Mouse (Mus musculus): ENCODE measurements around the gene Gm10447. TPM values are rescaled to one million over a fixed set of nuclear protein-coding genes. Genes with fewer than 3 reads are reported as not detected.

Gm10447 gene
- total and polyA plus RNA-seq, 3 experiments: not detected

- no peak overlapping the region for H3K4me3 ChIP-seq (ENCODE audit: low read depth, low read length)
- no peak for DNase-seq (ENCODE audit: low spot score)
- no peak for ATAC-seq (ENCODE audit: extremely low read depth, insufficient number of reproducible peaks, low FRiP score, poor library complexity, severe bottlenecking)
- peaks cover 8% of the 10 kb centered on the region for H3K9me3 ChIP-seq (replicated peaks)
- peaks cover 63% of the 10 kb centered on the region for H3K27me3 ChIP-seq (ENCODE audit: insufficient read depth, low read length)
- peaks cover 27% of the 10 kb centered on the region for H3K4me1 ChIP-seq (ENCODE audit: insufficient read depth, low read depth, low read length)
- no peak for TF ChIP-seq POLR2AphosphoS5 (IDR thresholded peaks at IDR 0.05; ENCODE audit: insufficient replicate concordance, low read depth, low read length)
- TF ChIP-seq TAL1 (conservative IDR thresholded peaks at IDR 0.05; ENCODE audit: low read depth, low read length): no peak
- no peak for TF ChIP-seq GATA1 (IDR thresholded peaks at IDR 0.05; ENCODE audit: borderline replicate concordance, low read length)
- no peak for TF ChIP-seq GATA2 (IDR thresholded peaks at IDR 0.05; ENCODE audit: borderline replicate concordance, low read depth, low read length)
- no peak for TF ChIP-seq CTCF (IDR thresholded peaks at IDR 0.05; ENCODE audit: low read depth, low read length)
- no peaks in the 10 kb centered on the region for H3K36me3 ChIP-seq (replicated peaks)
These were observed 2.1 kb upstream of the Gm10447 start for GRCm38 (mm10) chr11:53458996-53459395.

GRCm38 (mm10) chr11:53457372-53457954, 553 bp upstream of the Gm10447 start:
- no peak for DNase-seq (ENCODE audit: low spot score)
- Histone ChIP-seq H3K9me3 (replicated peaks) (no peaks in the 10 kb centered on the region; the same call in 1 of the 2 replicates), H3K4me3 (ENCODE audit: low read depth, low read length) (peak overlapping the region; percentile 65), H3K36me3 (replicated peaks) (no peaks in the 10 kb centered on the region), H3K27me3 (ENCODE audit: insufficient read depth, low read length) (peaks cover 64% of the 10 kb centered on the region), H3K4me1 (ENCODE audit: insufficient read depth, low read depth, low read length) (peaks cover 23% of the 10 kb centered on the region)
- no peak for ATAC-seq (ENCODE audit: extremely low read depth, insufficient number of reproducible peaks, low FRiP score, poor library complexity, severe bottlenecking)
- TF ChIP-seq GATA2 (IDR thresholded peaks at IDR 0.05; ENCODE audit: borderline replicate concordance, low read depth, low read length): no peak
- no peak for TF ChIP-seq CTCF (IDR thresholded peaks at IDR 0.05; ENCODE audit: low read depth, low read length)
- no peak for TF ChIP-seq TAL1 (conservative IDR thresholded peaks at IDR 0.05; ENCODE audit: low read depth, low read length)
- TF ChIP-seq GATA1 (IDR thresholded peaks at IDR 0.05; ENCODE audit: borderline replicate concordance, low read length): no peak
- TF ChIP-seq POLR2AphosphoS5 (IDR thresholded peaks at IDR 0.05; ENCODE audit: insufficient replicate concordance, low read depth, low read length): no peak

- Histone ChIP-seq H3K9me3 (replicated peaks) (no peaks in the 10 kb centered on the region; the same call in 1 of the 2 replicates), H3K27me3 (ENCODE audit: insufficient read depth, low read length) (peaks cover 79% of the 10 kb centered on the region), H3K4me1 (ENCODE audit: insufficient read depth, low read depth, low read length) (peaks cover 13% of the 10 kb centered on the region), H3K4me3 (ENCODE audit: low read depth, low read length) (no peak overlapping the region), H3K36me3 (replicated peaks) (no peaks in the 10 kb centered on the region)
- ATAC-seq (ENCODE audit: extremely low read depth, insufficient number of reproducible peaks, low FRiP score, poor library complexity, severe bottlenecking) (no peak), DNase-seq (ENCODE audit: low spot score) (no peak)
- TF ChIP-seq CTCF (IDR thresholded peaks at IDR 0.05; ENCODE audit: low read depth, low read length) (no peak), POLR2AphosphoS5 (IDR thresholded peaks at IDR 0.05; ENCODE audit: insufficient replicate concordance, low read depth, low read length) (no peak), GATA1 (IDR thresholded peaks at IDR 0.05; ENCODE audit: borderline replicate concordance, low read length) (no peak), GATA2 (IDR thresholded peaks at IDR 0.05; ENCODE audit: borderline replicate concordance, low read depth, low read length) (no peak), TAL1 (conservative IDR thresholded peaks at IDR 0.05; ENCODE audit: low read depth, low read length) (no peak)
These were observed 3.9 kb downstream of the Gm10447 start for GRCm38 (mm10) chr11:53453031-53453430.

- peaks cover 12% of the 10 kb centered on the region for H3K4me1 ChIP-seq (ENCODE audit: insufficient read depth, low read depth, low read length)
- peaks cover 73% of the 10 kb centered on the region for H3K27me3 ChIP-seq (ENCODE audit: insufficient read depth, low read length)
- no peak overlapping the region for H3K4me3 ChIP-seq (ENCODE audit: low read depth, low read length)
- ATAC-seq (ENCODE audit: extremely low read depth, insufficient number of reproducible peaks, low FRiP score, poor library complexity, severe bottlenecking): no peak
- DNase-seq (ENCODE audit: low spot score): no peak
- H3K36me3 ChIP-seq (replicated peaks): no peaks in the 10 kb centered on the region
- no peaks in the 10 kb centered on the region; the same call in 1 of the 2 replicates for H3K9me3 ChIP-seq (replicated peaks)
- no peak for TF ChIP-seq GATA2 (IDR thresholded peaks at IDR 0.05; ENCODE audit: borderline replicate concordance, low read depth, low read length)
- TF ChIP-seq POLR2AphosphoS5 (IDR thresholded peaks at IDR 0.05; ENCODE audit: insufficient replicate concordance, low read depth, low read length): no peak
- TF ChIP-seq CTCF (IDR thresholded peaks at IDR 0.05; ENCODE audit: low read depth, low read length): no peak
- no peak for TF ChIP-seq GATA1 (IDR thresholded peaks at IDR 0.05; ENCODE audit: borderline replicate concordance, low read length)
- TF ChIP-seq TAL1 (conservative IDR thresholded peaks at IDR 0.05; ENCODE audit: low read depth, low read length): no peak
These were observed 4.5 kb downstream of the Gm10447 start for GRCm38 (mm10) chr11:53452396-53452795.

- no peaks in the 10 kb centered on the region for H3K36me3 ChIP-seq (replicated peaks)
- DNase-seq (ENCODE audit: low spot score) (no peak), ATAC-seq (ENCODE audit: extremely low read depth, insufficient number of reproducible peaks, low FRiP score, poor library complexity, severe bottlenecking) (no peak)
- peaks cover 3% of the 10 kb centered on the region; the same call in 1 of the 2 replicates for H3K4me1 ChIP-seq (ENCODE audit: insufficient read depth, low read depth, low read length)
- no peaks in the 10 kb centered on the region for H3K9me3 ChIP-seq (replicated peaks)
- peaks cover 63% of the 10 kb centered on the region for H3K27me3 ChIP-seq (ENCODE audit: insufficient read depth, low read length)
- H3K4me3 ChIP-seq (ENCODE audit: low read depth, low read length): no peak overlapping the region
- TF ChIP-seq POLR2AphosphoS5 (IDR thresholded peaks at IDR 0.05; ENCODE audit: insufficient replicate concordance, low read depth, low read length): no peak
- no peak for TF ChIP-seq CTCF (IDR thresholded peaks at IDR 0.05; ENCODE audit: low read depth, low read length)
- no peak for TF ChIP-seq TAL1 (conservative IDR thresholded peaks at IDR 0.05; ENCODE audit: low read depth, low read length)
- TF ChIP-seq GATA1 (IDR thresholded peaks at IDR 0.05; ENCODE audit: borderline replicate concordance, low read length): no peak
- no peak for TF ChIP-seq GATA2 (IDR thresholded peaks at IDR 0.05; ENCODE audit: borderline replicate concordance, low read depth, low read length)
These were observed 5.5 kb downstream of the Gm10447 start for GRCm38 (mm10) chr11:53451361-53451760.

- DNase-seq (ENCODE audit: low spot score) (no peak), ATAC-seq (ENCODE audit: extremely low read depth, insufficient number of reproducible peaks, low FRiP score, poor library complexity, severe bottlenecking) (no peak)
- Histone ChIP-seq H3K9me3 (replicated peaks) (no peaks in the 10 kb centered on the region), H3K4me3 (ENCODE audit: low read depth, low read length) (no peak overlapping the region), H3K36me3 (replicated peaks) (no peaks in the 10 kb centered on the region), H3K27me3 (ENCODE audit: insufficient read depth, low read length) (peaks cover 55% of the 10 kb centered on the region), H3K4me1 (ENCODE audit: insufficient read depth, low read depth, low read length) (peaks cover 3% of the 10 kb centered on the region; the same call in 1 of the 2 replicates)
- TF ChIP-seq TAL1 (conservative IDR thresholded peaks at IDR 0.05; ENCODE audit: low read depth, low read length) (no peak), POLR2AphosphoS5 (IDR thresholded peaks at IDR 0.05; ENCODE audit: insufficient replicate concordance, low read depth, low read length) (no peak), CTCF (IDR thresholded peaks at IDR 0.05; ENCODE audit: low read depth, low read length) (no peak), GATA2 (IDR thresholded peaks at IDR 0.05; ENCODE audit: borderline replicate concordance, low read depth, low read length) (no peak), GATA1 (IDR thresholded peaks at IDR 0.05; ENCODE audit: borderline replicate concordance, low read length) (no peak)
These were observed 6.7 kb downstream of the Gm10447 start for GRCm38 (mm10) chr11:53450070-53450705.

Data from G1E (cell line).